Mouse (Mus musculus) heart, embryonic 13.5 days (tissue): ENCODE measurements around the gene Rgs16. TPM values are rescaled to one million over a fixed set of nuclear protein-coding genes. Genes with fewer than 3 reads are reported as not detected.

Experiments
- ATAC-seq: fragments of 200-750 bp; cut with Nextera tagmentation; 2 replicates; pipeline ENCODE4 v1.8.0; 2017; ENCODE audit warnings: moderate TSS enrichment; ENCODE audit not compliant: insufficient number of reproducible peaks, low FRiP score, low TSS enrichment; ENCODE audit errors: extremely low read depth
- H3K27ac ChIP-seq: fragments of 300-500 bp; sonication (generic); replicated peaks from 2 replicates; pipeline ENCODE4 v1.5.1; 2015; ENCODE audit warnings: moderate library complexity, mild to moderate bottlenecking, inconsistent platforms
- H3K27me3 ChIP-seq: fragments of 300-500 bp; sonication (generic); replicated peaks from 2 replicates; pipeline ENCODE4 v1.6.1; 2015; ENCODE audit warnings: mild to moderate bottlenecking, inconsistent platforms
- H3K36me3 ChIP-seq: fragments of 300-500 bp; sonication (generic); 2 replicates; pipeline ENCODE4 v1.6.1; 2015; ENCODE audit warnings: mild to moderate bottlenecking, inconsistent platforms
- H3K4me1 ChIP-seq: fragments of 300-500 bp; sonication (generic); 2 replicates; pipeline ENCODE4 v1.6.1; 2015; ENCODE audit warnings: inconsistent platforms
- H3K4me2 ChIP-seq: fragments of 300-500 bp; sonication (generic); 2 replicates; pipeline ENCODE4 v1.6.1; 2015; ENCODE audit warnings: inconsistent platforms, mild to moderate bottlenecking, moderate library complexity
- H3K4me3 ChIP-seq: fragments of 300-500 bp; sonication (generic); 2 replicates; pipeline ENCODE4 v1.5.1; 2015; ENCODE audit warnings: moderate library complexity, mild to moderate bottlenecking, inconsistent platforms
- H3K9ac ChIP-seq: fragments of 300-500 bp; sonication (generic); 2 replicates; pipeline ENCODE4 v1.6.1; 2015; ENCODE audit warnings: inconsistent platforms, mild to moderate bottlenecking, moderate library complexity
- H3K9me3 ChIP-seq: fragments of 300-500 bp; sonication (generic); 2 replicates; pipeline ENCODE4 v1.6.1; 2016; ENCODE audit warnings: inconsistent platforms
- WGBS: fragments of 180-500 bp; shearing (Covaris S2); methylation state at CpG from one replicate; pipeline ENCODE4 v1.1.7; 2015; ENCODE audit warnings: mixed read lengths; 5-methylcytosine and 5-hydroxymethylcytosine counted together
- polyA plus RNA-seq: library from polyadenylated mRNA; unstranded; fragments of >200 nt; fragmentation: Nextera tagmentation; extraction: Ambion mirVana; gene quantifications from 2 replicates; pipeline ENCODE4 v1.2.1, GENCODE M21; 2015

The Rgs16 gene
- polyA plus RNA-seq, 1 experiment from 2014 or later = 6.8 TPM

DNA sequence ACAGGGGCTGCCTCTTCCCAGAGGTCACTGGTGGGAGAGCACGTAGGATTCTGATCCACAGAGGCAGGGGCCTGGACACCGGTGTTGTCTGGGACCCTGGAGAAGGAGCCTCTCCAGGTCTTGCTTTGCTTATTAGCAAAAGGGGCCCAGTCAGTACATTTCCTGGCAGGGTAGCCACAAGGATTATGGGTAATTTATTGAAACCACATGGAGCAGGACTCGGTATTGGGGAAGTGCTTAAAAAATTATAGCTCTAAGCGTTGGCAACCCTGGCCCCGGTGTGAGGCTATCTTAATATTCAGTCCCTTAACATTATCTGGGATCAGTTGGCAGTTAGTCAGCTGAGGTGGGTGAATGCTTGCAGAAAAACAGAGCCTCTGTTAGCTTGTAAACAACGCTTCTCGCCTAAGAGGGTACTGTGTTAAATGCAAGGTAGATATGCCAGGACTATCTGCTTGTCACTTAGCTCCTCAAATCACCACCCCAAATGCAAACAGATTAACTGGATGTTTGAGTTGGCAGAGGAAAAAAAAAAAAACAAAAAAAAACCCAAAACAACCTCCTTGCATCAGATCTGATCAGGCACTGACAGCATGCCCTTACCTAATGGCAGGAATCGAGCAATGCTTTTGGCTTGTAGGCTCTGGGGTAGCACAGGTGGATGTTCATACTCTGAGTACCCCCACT lies 37.8 kb upstream of the Rgs16 start:
- Histone ChIP-seq H3K9ac (no peak overlapping the region; the same call in 1 of the 2 replicates), H3K27ac (no peak overlapping the region), H3K4me3 (no peak overlapping the region), H3K4me2 (no peak overlapping the region), H3K4me1 (peaks cover 33% of the 10 kb centered on the region), H3K27me3 (0 out of 2 replicates have a peak, but pooled peaks cover 6% of the 10 kb centered on the region), H3K9me3 (no peaks in the 10 kb centered on the region; the same call in 1 of the 2 replicates), H3K36me3 (no peaks in the 10 kb centered on the region)
- 73% methylated on average over 8 of the region's 8 CpGs for WGBS
- ATAC-seq = no peak

DNA sequence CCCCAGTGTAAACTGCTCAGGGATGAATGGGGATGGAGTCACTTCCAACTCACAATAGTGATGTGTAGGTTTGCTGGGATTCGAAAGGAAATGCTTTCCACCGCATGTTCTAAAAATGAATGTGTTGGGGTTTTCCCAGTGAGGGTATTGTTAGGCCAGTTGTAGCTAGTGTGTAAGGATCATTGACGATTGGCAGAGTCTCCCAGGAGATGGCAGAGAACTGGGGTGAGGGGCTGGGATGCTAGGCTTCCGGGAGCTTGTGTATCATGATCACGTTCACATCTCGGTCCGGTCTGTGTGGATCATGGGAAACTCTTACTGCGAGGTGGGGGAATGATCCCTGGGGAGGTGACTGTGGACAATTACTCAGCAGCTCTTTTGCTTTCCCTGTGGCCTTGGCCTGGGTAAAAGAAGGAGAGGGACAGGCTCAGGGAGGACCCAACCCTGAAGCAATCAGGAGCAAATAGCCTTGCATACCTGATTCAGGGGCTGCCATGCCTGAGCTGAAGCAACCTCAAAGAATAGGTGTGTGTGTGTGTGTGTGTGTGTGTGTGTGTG lies 37.2 kb upstream of the Rgs16 start:
- no peaks in the 10 kb centered on the region; the same call in 1 of the 2 replicates for H3K9me3 ChIP-seq
- H3K4me2 ChIP-seq = no peak overlapping the region
- no peak overlapping the region for H3K27ac ChIP-seq
- WGBS = 67% methylated on average over 8 of the region's 8 CpGs
- no peaks in the 10 kb centered on the region for H3K36me3 ChIP-seq
- H3K4me1 ChIP-seq = peaks cover 33% of the 10 kb centered on the region
- H3K9ac ChIP-seq = no peak overlapping the region; the same call in 1 of the 2 replicates
- H3K27me3 ChIP-seq = 0 out of 2 replicates have a peak, but pooled peaks cover 6% of the 10 kb centered on the region
- no peak for ATAC-seq
- H3K4me3 ChIP-seq = no peak overlapping the region

DNA sequence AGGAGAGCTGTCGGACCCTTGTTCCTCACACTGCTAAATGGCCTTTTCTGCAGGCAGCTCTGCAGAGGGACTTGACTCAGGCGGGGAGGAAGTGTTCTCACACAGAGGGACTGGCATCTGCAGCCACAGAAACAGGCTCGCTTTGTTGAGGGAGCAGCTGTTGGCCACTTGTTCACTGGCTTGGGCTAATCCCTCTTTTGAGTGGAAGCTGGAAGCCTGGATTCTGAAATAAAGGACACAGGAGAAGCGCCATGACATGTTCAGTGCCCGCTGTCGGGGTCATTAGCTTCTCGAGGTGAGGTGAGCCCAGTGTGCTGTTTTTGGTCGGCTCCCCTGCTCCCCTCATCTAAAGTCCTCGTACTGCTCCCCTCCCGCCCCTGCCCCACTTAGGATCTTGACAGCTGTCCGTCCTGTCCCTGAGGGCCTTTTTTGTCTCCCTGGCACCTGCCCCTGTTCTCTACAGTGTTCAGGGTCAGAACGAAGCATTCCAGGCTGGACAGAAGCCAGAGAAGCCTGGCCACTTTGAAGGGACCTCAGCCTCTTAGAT lies 36.6 kb upstream of the Rgs16 start:
- 11% methylated on average over 11 of the region's 12 CpGs for WGBS
- Histone ChIP-seq H3K4me1 (peaks cover 33% of the 10 kb centered on the region), H3K27ac (0 out of 2 replicates have a peak overlapping the region, but pooled peaks have one; percentile 36), H3K9ac (peak overlapping the region; percentile 56), H3K4me2 (peak overlapping the region; percentile 54), H3K9me3 (no peaks in the 10 kb centered on the region; the same call in 1 of the 2 replicates), H3K36me3 (no peaks in the 10 kb centered on the region), H3K4me3 (no peak overlapping the region), H3K27me3 (0 out of 2 replicates have a peak, but pooled peaks cover 6% of the 10 kb centered on the region)
- no peak for ATAC-seq

DNA sequence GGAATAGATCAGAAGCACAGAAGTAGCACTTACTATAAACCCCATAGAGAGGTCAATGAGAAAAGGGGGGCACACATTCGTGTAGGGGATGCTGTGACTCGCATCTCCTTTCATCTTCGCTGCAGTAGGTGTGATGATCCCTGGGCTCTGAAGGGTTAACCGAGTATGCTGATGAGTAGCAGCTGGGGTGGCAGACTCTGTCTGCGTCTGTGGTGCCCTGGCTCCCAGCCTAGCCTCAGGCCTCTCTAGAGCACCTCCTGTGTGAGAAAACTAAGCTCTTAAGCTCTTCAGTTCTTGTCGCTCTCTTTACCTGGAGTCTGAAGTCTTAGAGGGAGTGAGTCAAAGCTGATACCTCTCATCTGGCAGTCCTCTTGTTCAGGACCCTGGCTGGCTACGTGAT lies 36.0 kb upstream of the Rgs16 start:
- 14% methylated on average over 7 of the region's 7 CpGs for WGBS
- Histone ChIP-seq H3K4me2 (peak overlapping the region; percentile 54), H3K27me3 (0 out of 2 replicates have a peak, but pooled peaks cover 6% of the 10 kb centered on the region), H3K4me3 (no peak overlapping the region), H3K9ac (no peak overlapping the region), H3K27ac (no peak overlapping the region), H3K4me1 (peaks cover 37% of the 10 kb centered on the region), H3K9me3 (no peaks in the 10 kb centered on the region; the same call in 1 of the 2 replicates), H3K36me3 (no peaks in the 10 kb centered on the region)
- ATAC-seq = no peak

DNA sequence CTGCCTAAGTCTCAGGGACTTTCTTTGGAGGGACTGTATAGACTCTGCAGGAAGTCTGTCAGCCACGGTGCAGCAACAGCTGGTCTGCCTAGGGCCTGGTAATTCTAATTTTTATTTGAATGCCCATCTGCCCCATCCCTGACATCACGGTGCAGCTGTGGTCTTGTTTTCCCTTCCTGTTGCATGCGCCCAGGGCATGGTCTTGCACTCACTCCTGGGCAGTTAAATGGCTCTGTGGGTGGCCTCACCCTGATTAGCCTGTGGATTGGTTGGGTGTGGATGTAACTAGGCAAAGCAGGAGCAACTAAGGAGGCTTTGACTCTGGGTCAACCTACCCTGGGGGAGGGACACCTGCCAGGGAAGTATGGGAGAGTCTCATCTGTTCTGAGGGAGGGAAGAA lies 35.2 kb upstream of the Rgs16 start:
- H3K9me3 ChIP-seq = no peaks in the 10 kb centered on the region; the same call in 1 of the 2 replicates
- no peak for ATAC-seq
- no peaks in the 10 kb centered on the region for H3K36me3 ChIP-seq
- peaks cover 45% of the 10 kb centered on the region for H3K4me1 ChIP-seq
- WGBS = 45% methylated on average over 3 of the region's 3 CpGs
- H3K4me2 ChIP-seq = no peak overlapping the region
- no peak overlapping the region for H3K4me3 ChIP-seq
- 0 out of 2 replicates have a peak, but pooled peaks cover 4% of the 10 kb centered on the region for H3K27me3 ChIP-seq
- no peak overlapping the region for H3K9ac ChIP-seq
- no peak overlapping the region for H3K27ac ChIP-seq

DNA sequence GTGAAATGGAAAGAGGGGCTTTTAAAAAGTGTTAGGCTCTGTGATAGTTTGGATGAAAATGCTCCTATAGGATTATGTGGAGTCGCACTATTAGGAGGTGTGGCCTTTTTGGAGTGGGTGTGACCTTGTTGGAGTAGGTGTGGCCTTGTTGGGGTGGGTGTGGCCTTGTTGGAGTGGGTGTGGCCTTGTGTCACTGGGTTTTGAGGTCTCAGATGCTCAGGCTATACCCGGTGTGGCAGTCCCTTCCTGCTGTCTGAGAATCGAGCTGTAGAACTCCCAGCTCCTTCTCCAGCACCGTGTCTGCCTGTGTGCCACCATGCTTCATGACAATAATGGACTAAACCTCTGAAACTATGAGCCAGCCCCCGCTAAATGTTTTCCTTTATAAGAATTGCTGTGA lies 31.5 kb upstream of the Rgs16 start:
- 76% methylated on average over 5 of the region's 5 CpGs for WGBS
- Histone ChIP-seq H3K4me3 (no peak overlapping the region), H3K4me1 (peaks cover 28% of the 10 kb centered on the region), H3K4me2 (no peak overlapping the region), H3K9me3 (no peaks in the 10 kb centered on the region; the same call in 1 of the 2 replicates), H3K9ac (no peak overlapping the region), H3K27me3 (no peaks in the 10 kb centered on the region), H3K27ac (0 out of 2 replicates have a peak overlapping the region, but pooled peaks have one; percentile 12), H3K36me3 (no peaks in the 10 kb centered on the region)
- ATAC-seq = no peak

DNA sequence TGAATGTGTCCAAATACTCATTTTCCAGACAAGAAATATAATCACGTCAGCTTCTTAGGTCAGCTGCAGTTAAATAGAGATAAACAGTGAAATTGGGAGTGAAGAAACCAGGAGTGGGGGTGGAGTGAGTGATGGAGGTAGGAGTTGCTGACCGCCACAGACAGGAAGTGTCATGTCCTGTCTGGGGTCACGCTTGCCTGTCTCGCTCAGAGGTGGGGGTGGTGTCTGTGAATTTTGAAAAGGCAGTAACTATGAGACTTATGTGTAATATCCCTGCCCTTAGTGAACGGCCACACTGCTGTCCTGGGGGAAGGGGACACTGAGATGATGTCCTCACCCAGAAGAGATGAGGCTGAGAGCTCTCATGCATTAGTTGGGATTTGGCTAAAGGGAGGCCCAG lies 30.7 kb upstream of the Rgs16 start:
- WGBS = 46% methylated on average over 5 of the region's 5 CpGs
- H3K4me3 ChIP-seq = no peak overlapping the region
- 0 out of 2 replicates have a peak overlapping the region, but pooled peaks have one; percentile 12 for H3K27ac ChIP-seq
- H3K4me2 ChIP-seq = no peak overlapping the region
- H3K9ac ChIP-seq = no peak overlapping the region
- H3K27me3 ChIP-seq = no peaks in the 10 kb centered on the region
- peaks cover 20% of the 10 kb centered on the region for H3K4me1 ChIP-seq
- no peaks in the 10 kb centered on the region for H3K36me3 ChIP-seq
- no peaks in the 10 kb centered on the region; the same call in 1 of the 2 replicates for H3K9me3 ChIP-seq
- ATAC-seq = no peak

DNA sequence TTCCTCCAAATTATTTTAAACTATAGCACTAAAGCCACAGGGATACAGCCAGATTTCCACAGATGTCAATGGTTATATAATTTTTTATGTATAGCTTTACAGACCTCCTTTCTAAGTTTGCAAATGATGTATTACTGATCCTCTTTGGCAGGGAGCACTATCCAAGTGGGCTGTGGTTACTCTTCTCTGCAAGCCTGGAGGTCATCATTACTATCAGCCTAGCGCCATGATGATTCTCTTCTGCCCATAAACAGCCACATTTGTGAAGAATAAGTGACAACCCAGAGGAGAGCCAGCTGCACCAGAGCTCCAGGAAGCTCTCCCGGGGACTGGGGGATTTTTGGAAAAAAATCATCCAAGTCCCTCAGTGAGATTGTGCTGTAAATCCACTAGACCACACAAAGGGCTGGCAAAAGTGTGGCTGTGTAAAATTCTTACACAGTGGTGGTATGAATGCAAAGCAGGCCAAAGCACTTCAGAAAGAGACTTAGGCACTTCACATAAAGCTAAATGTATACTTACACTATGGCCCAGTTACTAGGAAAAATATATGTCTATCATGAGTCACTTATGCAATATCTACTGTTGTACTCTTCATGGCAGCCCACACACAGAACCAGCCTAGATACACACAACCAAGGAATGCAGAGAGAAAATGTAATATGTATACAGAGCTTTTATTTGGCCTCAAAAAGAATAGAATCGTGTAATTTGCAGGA lies 28.4 kb upstream of the Rgs16 start:
- no peak overlapping the region for H3K27ac ChIP-seq
- H3K9ac ChIP-seq = no peak overlapping the region
- no peaks in the 10 kb centered on the region for H3K36me3 ChIP-seq
- no peaks in the 10 kb centered on the region for H3K27me3 ChIP-seq
- H3K4me3 ChIP-seq = no peak overlapping the region
- no peak overlapping the region for H3K4me2 ChIP-seq
- H3K4me1 ChIP-seq = peaks cover 12% of the 10 kb centered on the region
- H3K9me3 ChIP-seq = no peaks in the 10 kb centered on the region
- ATAC-seq = no peak
- 63% methylated on average over 3 of the region's 3 CpGs for WGBS

DNA sequence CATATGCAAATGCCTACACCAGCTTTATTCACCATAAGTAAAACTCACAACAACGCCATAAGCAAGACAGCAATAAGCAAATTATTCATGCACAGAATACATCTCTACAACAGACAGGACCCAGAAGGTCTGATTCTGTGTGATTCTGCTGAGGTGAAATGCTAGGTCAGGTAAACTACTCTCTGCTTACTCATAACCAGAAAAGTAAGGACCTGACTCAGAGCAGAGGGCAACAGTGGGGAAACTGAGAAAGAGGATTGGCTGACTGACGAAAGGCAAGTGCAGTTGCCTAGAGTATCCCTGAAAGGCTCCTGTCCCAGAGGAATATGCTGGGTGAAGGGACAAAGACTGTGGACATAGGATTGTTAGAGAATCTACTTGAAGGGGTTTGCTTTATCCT lies 27.5 kb upstream of the Rgs16 start:
- ATAC-seq = no peak
- H3K4me3 ChIP-seq = no peak overlapping the region
- WGBS = 87% methylated on average over 2 of the region's 2 CpGs

DNA sequence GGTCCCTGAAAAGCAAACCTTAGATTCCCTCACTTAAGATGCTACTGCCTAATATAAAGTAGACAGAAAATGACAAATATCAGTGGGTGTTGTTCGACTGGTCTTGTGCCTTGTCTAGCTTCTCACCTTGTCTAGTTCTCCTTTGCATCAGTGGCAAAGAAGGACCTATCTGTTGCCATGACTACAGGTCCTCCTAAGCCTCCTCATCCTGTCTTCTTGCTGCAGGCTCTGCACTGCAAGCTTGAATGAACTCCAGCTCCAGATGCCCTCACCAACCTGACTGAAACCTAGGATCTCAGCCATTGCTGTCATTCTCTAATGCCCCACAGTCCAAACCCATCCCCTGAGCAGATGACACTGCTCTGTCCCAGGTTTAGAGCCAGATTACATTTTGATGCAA lies 22.2 kb upstream of the Rgs16 start:
- 62% methylated on average over 1 of the region's 1 CpGs for WGBS

More for the DNA sequence above, 27.5 kb upstream of the Rgs16 start:
- no peak overlapping the region for H3K4me2 ChIP-seq
- H3K27ac ChIP-seq = no peak overlapping the region
- H3K4me1 ChIP-seq = peaks cover 12% of the 10 kb centered on the region
- H3K9ac ChIP-seq = no peak overlapping the region
- no peaks in the 10 kb centered on the region for H3K27me3 ChIP-seq
- H3K9me3 ChIP-seq = no peaks in the 10 kb centered on the region
- no peaks in the 10 kb centered on the region for H3K36me3 ChIP-seq

DNA sequence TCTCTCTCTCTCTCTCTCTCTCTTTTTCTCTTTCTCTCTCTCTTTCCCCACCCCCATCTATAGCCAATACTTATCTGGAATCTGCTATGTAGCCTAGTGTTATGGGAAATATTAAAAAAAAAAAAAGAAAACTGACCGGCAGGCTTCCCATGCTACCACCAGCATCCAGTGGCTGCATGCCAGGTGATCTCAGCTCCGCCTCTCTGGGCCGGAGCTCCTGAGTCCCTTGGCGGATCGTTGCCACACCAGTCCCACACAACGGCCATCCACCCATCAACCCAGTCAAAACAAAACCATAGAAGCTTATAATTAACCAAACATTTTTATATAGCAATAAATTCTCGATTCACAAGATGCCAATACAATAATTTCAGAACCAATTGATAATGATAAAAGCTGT lies 19.2 kb upstream of the Rgs16 start:
- H3K9me3 ChIP-seq = no peaks in the 10 kb centered on the region
- no peak overlapping the region for H3K27ac ChIP-seq
- H3K27me3 ChIP-seq = no peaks in the 10 kb centered on the region
- H3K4me3 ChIP-seq = no peak overlapping the region
- no peaks in the 10 kb centered on the region for H3K36me3 ChIP-seq
- no peaks in the 10 kb centered on the region for H3K4me1 ChIP-seq
- no peak for ATAC-seq
- no peak overlapping the region for H3K9ac ChIP-seq
- 70% methylated on average over 7 of the region's 7 CpGs for WGBS
- no peak overlapping the region for H3K4me2 ChIP-seq

More for the DNA sequence above, 22.2 kb upstream of the Rgs16 start:
- Histone ChIP-seq H3K4me3 (no peak overlapping the region), H3K9me3 (no peaks in the 10 kb centered on the region), H3K27me3 (no peaks in the 10 kb centered on the region), H3K36me3 (no peaks in the 10 kb centered on the region), H3K27ac (no peak overlapping the region), H3K4me2 (no peak overlapping the region), H3K9ac (no peak overlapping the region), H3K4me1 (no peaks in the 10 kb centered on the region)
- ATAC-seq = no peak
